Mouse (Mus musculus): ENCODE measurements around the gene Mrpl52. TPM values are rescaled to one million over a fixed set of nuclear protein-coding genes. Genes with fewer than 3 reads are reported as not detected.
A peak's percentile ranks its signal among the peaks of the same experiment; 100 is the strongest.

Gene Mrpl52
- polyA plus RNA-seq, 1 experiment from 2014 or later = 252 TPM

GRCm38 (mm10) chr14:54413877-54414700, 12.6 kb upstream of the Mrpl52 start:
- no peak for ATAC-seq (replicated peaks)
- no peak overlapping the region for H3K9ac ChIP-seq
- no peak overlapping the region for H3K4me3 ChIP-seq
- H3K9me3 ChIP-seq = no peaks in the 10 kb centered on the region
- H3K27ac ChIP-seq = no peak overlapping the region
- no peaks in the 10 kb centered on the region for H3K36me3 ChIP-seq (replicated peaks)
- H3K4me2 ChIP-seq = peak overlapping the region; percentile 18; the same call in 1 of the 2 replicates
- peaks cover 17% of the 10 kb centered on the region; the same call in 1 of the 2 replicates for H3K4me1 ChIP-seq
- H3K27me3 ChIP-seq (replicated peaks) = peaks cover 12% of the 10 kb centered on the region
- WGBS = 12% methylated on average over 18 of the region's 18 CpGs

DNA sequence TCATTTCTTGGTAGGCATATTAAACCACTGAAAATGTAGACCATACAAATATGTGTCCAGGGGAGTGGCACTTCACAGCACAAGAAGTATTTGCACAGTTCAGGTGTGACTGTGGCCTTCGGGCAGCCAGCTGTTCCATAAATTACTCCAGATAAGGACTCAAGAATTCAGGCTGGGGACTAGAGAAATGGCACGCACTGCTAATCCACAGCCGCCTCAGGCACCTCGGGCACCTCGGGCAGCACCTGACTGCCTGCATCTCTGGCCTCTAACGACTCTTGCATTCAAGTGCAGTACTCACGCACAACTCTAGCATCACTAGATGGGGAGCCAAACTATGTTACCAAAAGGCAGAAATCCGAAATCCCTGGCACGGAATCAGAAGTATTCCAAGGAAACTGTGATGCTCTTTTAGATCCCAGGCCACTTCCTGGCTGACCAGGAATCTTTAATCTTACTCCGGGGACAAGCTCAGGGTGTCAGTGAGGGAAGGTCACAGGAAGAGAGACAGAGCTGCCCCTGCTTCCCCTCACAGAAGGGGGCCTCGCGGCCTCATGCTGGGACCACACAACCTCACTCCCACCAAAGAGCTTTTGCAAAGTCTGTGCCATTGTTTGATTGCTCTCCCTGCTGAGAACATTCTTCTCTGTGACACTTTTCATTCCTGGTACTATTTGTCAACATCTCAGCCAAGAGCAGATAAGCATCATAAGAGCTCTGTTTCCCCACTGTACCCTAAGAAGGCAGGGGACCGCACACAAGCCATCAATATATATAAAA, 11.3 kb upstream of the Mrpl52 start:
- no peak overlapping the region for H3K4me3 ChIP-seq
- H3K9me3 ChIP-seq = no peaks in the 10 kb centered on the region
- no peak for ATAC-seq (replicated peaks)
- H3K4me1 ChIP-seq = 0 out of 2 replicates have a peak, but pooled peaks cover 8% of the 10 kb centered on the region
- H3K4me2 ChIP-seq = no peak overlapping the region
- no peak overlapping the region for H3K9ac ChIP-seq
- no peak overlapping the region for H3K27ac ChIP-seq
- no peaks in the 10 kb centered on the region for H3K36me3 ChIP-seq (replicated peaks)
- WGBS = 12% methylated on average over 13 of the region's 13 CpGs
- peaks cover 12% of the 10 kb centered on the region for H3K27me3 ChIP-seq (replicated peaks)

DNA sequence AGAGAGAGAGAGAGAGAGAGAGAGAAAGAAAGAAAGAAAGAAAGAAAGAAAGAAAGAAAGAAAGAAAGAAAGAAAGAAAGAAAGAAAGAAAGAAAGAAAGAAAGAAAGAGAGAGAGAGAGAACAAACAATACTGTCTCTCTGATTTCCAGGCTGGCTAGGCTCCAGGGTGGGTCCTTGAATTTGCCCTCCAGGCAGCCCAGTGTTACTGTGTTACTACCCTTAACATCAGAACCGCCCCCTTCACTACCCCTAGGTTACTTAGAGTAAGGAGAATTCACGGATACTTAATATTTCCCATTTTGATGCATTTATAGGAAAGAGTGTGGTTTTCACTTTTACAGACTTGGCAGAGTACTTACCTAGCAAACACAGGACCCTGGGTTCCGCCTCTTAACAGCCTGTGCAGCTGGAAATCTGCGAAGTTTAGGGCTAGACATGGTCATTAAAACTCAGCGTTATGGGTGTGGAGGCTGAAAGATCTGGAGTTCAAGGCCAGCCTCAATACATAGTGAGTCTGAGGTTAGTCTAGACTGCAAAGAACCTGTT, 10.4 kb upstream of the Mrpl52 start:
- Histone ChIP-seq H3K9me3 (no peaks in the 10 kb centered on the region), H3K36me3 (replicated peaks) (no peaks in the 10 kb centered on the region), H3K9ac (no peak overlapping the region), H3K4me2 (no peak overlapping the region), H3K27me3 (replicated peaks) (peaks cover 12% of the 10 kb centered on the region), H3K4me1 (0 out of 2 replicates have a peak, but pooled peaks cover 8% of the 10 kb centered on the region), H3K27ac (no peak overlapping the region), H3K4me3 (no peak overlapping the region)
- WGBS = 36% methylated on average over 5 of the region's 5 CpGs
- no peak for ATAC-seq (replicated peaks)

- Histone ChIP-seq H3K4me2 (no peak overlapping the region), H3K4me1 (0 out of 2 replicates have a peak, but pooled peaks cover 8% of the 10 kb centered on the region), H3K9ac (no peak overlapping the region), H3K36me3 (replicated peaks) (no peaks in the 10 kb centered on the region), H3K9me3 (no peaks in the 10 kb centered on the region), H3K27ac (no peak overlapping the region), H3K4me3 (no peak overlapping the region), H3K27me3 (replicated peaks) (peaks cover 12% of the 10 kb centered on the region)
- WGBS = 59% methylated on average over 4 of the region's 4 CpGs
- no peak for ATAC-seq (replicated peaks)
Observed at GRCm38 (mm10) chr14:54416830-54417229, 9.9 kb upstream of the Mrpl52 start.

GRCm38 (mm10) chr14:54417623-54418081, 9.1 kb upstream of the Mrpl52 start, which contains the start of gene Slc7a7:
Slc7a7 (minus strand) TSS chr14:54417780.
- ATAC-seq (replicated peaks) = 0 out of 2 replicates have a peak, but pooled peaks have one; percentile 55
- peak within 1 kb of the TSS; percentile 16; the same call in 1 of the 2 replicates for H3K4me2 ChIP-seq
- no peaks in the 10 kb centered on the region for H3K9me3 ChIP-seq
- 0 out of 2 replicates have a peak, but pooled peaks cover 8% of the 10 kb centered on the region for H3K4me1 ChIP-seq
- H3K9ac ChIP-seq = no peak within 1 kb of the TSS
- H3K27ac ChIP-seq = no peak within 1 kb of the TSS
- no peak within 1 kb of the TSS for H3K4me3 ChIP-seq
- no peaks in the 10 kb centered on the region for H3K36me3 ChIP-seq (replicated peaks)
- peaks cover 12% of the 10 kb centered on the region for H3K27me3 ChIP-seq (replicated peaks)
- WGBS = 9% methylated on average over 19 of the region's 19 CpGs

DNA sequence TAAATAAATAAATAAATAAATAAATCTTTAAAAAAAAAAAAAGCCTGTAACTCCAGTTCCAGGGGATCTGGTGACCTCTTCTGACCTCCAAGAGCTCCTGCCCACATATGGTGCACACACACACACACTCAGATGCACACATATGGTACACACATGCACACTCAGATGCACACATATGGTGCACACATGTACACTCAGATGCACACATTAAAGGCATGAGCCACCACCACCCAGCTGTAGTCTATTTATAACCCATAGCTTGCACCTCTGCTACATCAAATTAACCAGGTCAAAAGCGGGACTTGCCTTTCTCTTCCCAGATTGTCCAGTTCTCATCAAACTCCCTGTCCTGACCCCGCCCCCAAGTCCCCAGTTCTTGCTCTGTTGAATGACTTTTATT, 5.7 kb upstream of the Mrpl52 start:
- WGBS = 90% methylated on average over 2 of the region's 2 CpGs
- H3K27ac ChIP-seq = no peak overlapping the region
- ATAC-seq (replicated peaks) = no peak

GRCm38 (mm10) chr14:54423406-54423805, 3.3 kb upstream of the Mrpl52 start:
- WGBS = 59% methylated on average over 5 of the region's 5 CpGs
- H3K9ac ChIP-seq = no peak overlapping the region
- H3K9me3 ChIP-seq = no peaks in the 10 kb centered on the region
- no peaks in the 10 kb centered on the region for H3K36me3 ChIP-seq (replicated peaks)
- no peaks in the 10 kb centered on the region for H3K27me3 ChIP-seq (replicated peaks)
- no peak overlapping the region for H3K27ac ChIP-seq
- no peak for ATAC-seq (replicated peaks)
- H3K4me3 ChIP-seq = no peak overlapping the region
- peaks cover 17% of the 10 kb centered on the region for H3K4me1 ChIP-seq
- no peak overlapping the region for H3K4me2 ChIP-seq

More for the DNA sequence above, 5.7 kb upstream of the Mrpl52 start:
- H3K4me2 ChIP-seq = no peak overlapping the region
- H3K4me1 ChIP-seq = peaks cover 4% of the 10 kb centered on the region; the same call in 1 of the 2 replicates
- no peaks in the 10 kb centered on the region for H3K36me3 ChIP-seq (replicated peaks)
- no peak overlapping the region for H3K9ac ChIP-seq
- H3K9me3 ChIP-seq = no peaks in the 10 kb centered on the region
- H3K4me3 ChIP-seq = no peak overlapping the region
- peaks cover 8% of the 10 kb centered on the region for H3K27me3 ChIP-seq (replicated peaks)

- H3K27ac ChIP-seq = no peak overlapping the region
- no peak for ATAC-seq (replicated peaks)
- H3K4me1 ChIP-seq = peaks cover 21% of the 10 kb centered on the region
Observed at GRCm38 (mm10) chr14:54424634-54425033, 2.1 kb upstream of the Mrpl52 start.

DNA sequence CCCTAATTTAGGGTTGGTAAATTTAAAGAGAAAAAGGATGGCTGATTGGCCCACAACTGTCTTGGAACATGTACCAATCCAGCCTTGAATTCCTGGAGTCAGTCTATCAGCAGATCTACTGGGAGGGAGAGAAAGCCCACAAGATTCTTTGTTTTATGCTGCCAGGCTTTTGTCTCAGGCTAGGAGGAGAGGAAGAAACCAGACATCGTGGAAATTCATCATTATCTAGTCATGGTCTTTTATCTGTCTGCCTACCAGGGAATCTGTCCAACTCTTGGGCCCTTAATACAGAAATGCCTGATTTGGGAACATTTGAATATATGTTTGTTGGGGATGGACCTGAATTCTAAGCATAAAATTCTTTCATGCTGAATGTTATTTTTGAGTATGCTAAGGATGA, 1.2 kb upstream of the Mrpl52 start:
- no peak for ATAC-seq (replicated peaks)
- Histone ChIP-seq H3K9ac (no peak overlapping the region), H3K4me1 (peaks cover 29% of the 10 kb centered on the region), H3K9me3 (no peaks in the 10 kb centered on the region), H3K4me2 (peak overlapping the region; percentile 66), H3K27ac (no peak overlapping the region), H3K4me3 (no peak overlapping the region), H3K36me3 (replicated peaks) (0 out of 2 replicates have a peak, but pooled peaks cover 9% of the 10 kb centered on the region), H3K27me3 (replicated peaks) (no peaks in the 10 kb centered on the region)
- 93% methylated on average over 1 of the region's 1 CpGs for WGBS

More at GRCm38 (mm10) chr14:54424634-54425033, 2.1 kb upstream of the Mrpl52 start:
- 100% methylated on average over 1 of the region's 1 CpGs for WGBS
- H3K36me3 ChIP-seq (replicated peaks) = 0 out of 2 replicates have a peak, but pooled peaks cover 6% of the 10 kb centered on the region
- no peak overlapping the region for H3K4me2 ChIP-seq
- H3K9ac ChIP-seq = no peak overlapping the region
- H3K4me3 ChIP-seq = no peak overlapping the region
- no peaks in the 10 kb centered on the region for H3K9me3 ChIP-seq
- H3K27me3 ChIP-seq (replicated peaks) = no peaks in the 10 kb centered on the region

DNA sequence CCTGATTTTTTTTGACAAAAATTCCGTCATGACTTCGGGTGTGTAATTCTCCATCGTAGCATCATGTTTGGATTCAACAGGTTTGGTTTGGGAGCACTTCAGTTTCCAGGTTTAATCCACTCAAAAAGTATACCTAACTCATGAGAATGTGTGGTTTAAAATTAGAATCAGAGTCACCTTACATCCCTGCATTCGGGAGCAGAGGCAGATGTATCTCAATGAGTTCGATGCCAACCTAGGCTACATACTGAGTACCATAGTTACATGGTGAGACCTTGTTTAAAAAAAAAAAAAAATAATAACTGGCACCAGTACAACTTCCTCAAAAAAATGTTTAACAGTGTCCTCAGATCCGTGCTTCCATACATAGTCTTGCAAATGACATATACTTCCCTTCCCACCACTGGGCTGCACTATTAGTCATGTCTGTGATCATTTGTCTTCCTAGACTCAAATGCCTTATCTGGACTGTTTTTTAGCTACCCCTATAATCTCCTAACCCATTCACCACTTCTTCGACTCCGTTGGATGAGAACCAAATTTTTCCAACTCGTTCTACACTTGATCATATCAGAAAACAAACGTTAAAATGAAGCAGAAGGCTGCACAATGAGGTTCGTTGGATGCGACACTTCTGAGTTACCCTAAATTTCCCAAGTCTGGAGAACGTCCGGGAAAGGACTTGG, 563 bp upstream of the Mrpl52 start:
- WGBS = 33% methylated on average over 14 of the region's 14 CpGs
- Histone ChIP-seq H3K9me3 (no peaks in the 10 kb centered on the region), H3K9ac (peak overlapping the region; percentile 85), H3K36me3 (replicated peaks) (0 out of 2 replicates have a peak, but pooled peaks cover 9% of the 10 kb centered on the region), H3K4me2 (peak overlapping the region; percentile 66), H3K4me1 (peaks cover 36% of the 10 kb centered on the region), H3K27ac (peak overlapping the region; percentile 88), H3K4me3 (peak overlapping the region; percentile 96), H3K27me3 (replicated peaks) (no peaks in the 10 kb centered on the region)
- peak; percentile 59 for ATAC-seq (replicated peaks)

- Histone ChIP-seq H3K27ac (no peak overlapping the region), H3K36me3 (replicated peaks) (0 out of 2 replicates have a peak, but pooled peaks cover 9% of the 10 kb centered on the region), H3K27me3 (replicated peaks) (no peaks in the 10 kb centered on the region), H3K4me3 (peak overlapping the region; percentile 96), H3K9me3 (no peaks in the 10 kb centered on the region), H3K4me2 (peak overlapping the region; percentile 66), H3K4me1 (peaks cover 49% of the 10 kb centered on the region), H3K9ac (0 out of 2 replicates have a peak overlapping the region, but pooled peaks have one; percentile 85)
- ATAC-seq (replicated peaks) = no peak
- WGBS = 90% methylated on average over 7 of the region's 7 CpGs
Observed at GRCm38 (mm10) chr14:54427696-54428095, 987 bp downstream of the Mrpl52 start.

Data from midbrain, embryonic 15.5 days (tissue).